In the genomic region with DNA sequence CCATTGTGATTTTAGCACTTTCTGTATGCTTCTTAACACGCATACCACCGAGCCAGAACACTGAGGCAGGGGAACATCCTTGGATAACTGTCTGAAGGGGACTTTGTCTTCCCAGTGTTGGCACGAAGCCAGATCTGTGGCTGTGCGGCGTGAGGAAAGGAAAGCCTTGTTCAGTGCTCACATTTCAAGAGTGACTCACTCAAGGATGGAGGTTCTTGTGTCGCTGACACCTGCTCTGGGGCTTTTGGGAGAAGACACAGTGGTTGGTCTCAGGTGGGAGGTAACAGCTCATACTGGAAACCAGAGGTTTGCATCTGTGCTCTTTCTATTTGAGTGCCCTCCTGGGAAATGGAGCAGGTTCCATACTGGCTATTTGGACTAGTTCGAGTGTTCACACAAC, we compare ENCODE assay signal across 10 mouse cellular contexts. TPM values are rescaled to one million over a fixed set of nuclear protein-coding genes. Genes with fewer than 3 reads are reported as not detected.
DNase-seq lines count a peak whose midpoint lies in the region; ATAC-seq lines count a peak whose summit lies in the region.
"Had no signal": no experiment of that assay in that cellular context is flagged by ENCODE, and none has a peak within 500 bp of the region (broad histone marks: within the 10 kb centered on the region; RNA-seq: fewer than 3 reads in every experiment).

No protein-coding gene starts in this region.

- 0 out of 2 replicates have a peak, but pooled peaks cover 5% of the 10 kb centered on the region for H3K4me1 ChIP-seq in hindbrain, embryonic 14.5 days (replicated peaks; ENCODE audit: control insufficient read depth, insufficient read depth, low read length)
- 0 out of 2 replicates have a peak, but pooled peaks cover 4% of the 10 kb centered on the region for H3K4me1 ChIP-seq in hindbrain, embryonic 12.5 days
- H3K4me1 ChIP-seq in neural tube, embryonic 11.5 days (ENCODE audit: control insufficient read depth, insufficient read depth, low read length): no peaks in the 10 kb centered on the region
- H3K4me1 ChIP-seq: heart, embryonic 10.5 days had no signal

- H3K36me3 ChIP-seq in hindbrain, embryonic 14.5 days (replicated peaks; ENCODE audit: control insufficient read depth, insufficient read depth): no peaks in the 10 kb centered on the region
- H3K36me3 ChIP-seq in hindbrain, embryonic 12.5 days: no peaks in the 10 kb centered on the region
- no peaks in the 10 kb centered on the region for H3K36me3 ChIP-seq in neural tube, embryonic 11.5 days (ENCODE audit: control insufficient read depth, insufficient read depth, low read length)
- H3K36me3 ChIP-seq: embryonic facial prominence, embryonic 12.5 days; heart, embryonic 10.5 days had no signal

- ATAC-seq in hindbrain, embryonic 14.5 days (ENCODE audit: low FRiP score): no peak
- ATAC-seq in hindbrain, embryonic 12.5 days (ENCODE audit: low FRiP score): no peak
- no peak for ATAC-seq in neural tube, embryonic 11.5 days (ENCODE audit: insufficient read depth, low FRiP score, low TSS enrichment)

- H3K27me3 ChIP-seq in hindbrain, embryonic 14.5 days (ENCODE audit: control insufficient read depth, insufficient read depth, low read length): no peaks in the 10 kb centered on the region
- no peaks in the 10 kb centered on the region for H3K27me3 ChIP-seq in hindbrain, embryonic 12.5 days
- no peaks in the 10 kb centered on the region for H3K27me3 ChIP-seq in neural tube, embryonic 11.5 days (ENCODE audit: control insufficient read depth, insufficient read depth, low read length)
- H3K27me3 ChIP-seq: embryonic facial prominence, embryonic 12.5 days had no signal

- no peak overlapping the region for H3K4me3 ChIP-seq in hindbrain, embryonic 14.5 days (replicated peaks; ENCODE audit: low read length)
- H3K4me3 ChIP-seq in hindbrain, embryonic 12.5 days: no peak overlapping the region
- no peak overlapping the region for H3K4me3 ChIP-seq in neural tube, embryonic 11.5 days (ENCODE audit: low read depth, low read length)
- H3K4me3 ChIP-seq: embryonic facial prominence, embryonic 12.5 days; heart, embryonic 10.5 days had no signal

- peak; percentile 11 for DNase-seq in adrenal gland, postnatal 25 days
- DNase-seq in adrenal gland, adult 18-20 months (ENCODE audit: low spot score in 2 of 2): no peak
- DNase-seq in hindbrain, embryonic 14.5 days (ENCODE audit: low spot score): peak; percentile 38
- peak; percentile 15 for DNase-seq in neural tube, embryonic 11.5 days (ENCODE audit: low spot score)
- no peak for DNase-seq in neural tube, embryonic 10.5 days (ENCODE audit: extremely low spot score, low spot score)
- peak; percentile 57 for DNase-seq in kidney, postnatal 10 days
- no peak for DNase-seq in cerebellum, adult 8-10 months

- 56% methylated on average over 7 of the region's 7 CpGs for WGBS in hindbrain, embryonic 14.5 days
- WGBS in hindbrain, embryonic 12.5 days: 65% methylated on average over 7 of the region's 7 CpGs
- 78% methylated on average over 7 of the region's 7 CpGs for WGBS in neural tube, embryonic 11.5 days

- no peak overlapping the region for H3K4me2 ChIP-seq in hindbrain, embryonic 14.5 days (replicated peaks)
- H3K4me2 ChIP-seq in hindbrain, embryonic 12.5 days (replicated peaks): no peak overlapping the region
- H3K4me2 ChIP-seq in neural tube, embryonic 11.5 days (ENCODE audit: low read depth): no peak overlapping the region
- H3K4me2 ChIP-seq: embryonic facial prominence, embryonic 12.5 days had no signal

- H3K27ac ChIP-seq in hindbrain, embryonic 14.5 days: no peak overlapping the region
- H3K27ac ChIP-seq in hindbrain, embryonic 12.5 days: no peak overlapping the region
- no peak overlapping the region for H3K27ac ChIP-seq in neural tube, embryonic 11.5 days (ENCODE audit: low read depth, low read length)
- H3K27ac ChIP-seq: embryonic facial prominence, embryonic 12.5 days; heart, embryonic 10.5 days had no signal

- H3K9ac ChIP-seq in hindbrain, embryonic 14.5 days: no peak overlapping the region
- H3K9ac ChIP-seq in hindbrain, embryonic 12.5 days: no peak overlapping the region
- H3K9ac ChIP-seq in neural tube, embryonic 11.5 days (ENCODE audit: low read length): no peak overlapping the region
- H3K9ac ChIP-seq: embryonic facial prominence, embryonic 12.5 days had no signal

- no peaks in the 10 kb centered on the region for H3K9me3 ChIP-seq in hindbrain, embryonic 14.5 days (ENCODE audit: control insufficient read depth, low read length)
- no peaks in the 10 kb centered on the region for H3K9me3 ChIP-seq in hindbrain, embryonic 12.5 days (replicated peaks)
- no peaks in the 10 kb centered on the region for H3K9me3 ChIP-seq in neural tube, embryonic 11.5 days (ENCODE audit: control insufficient read depth, low read length)
- H3K9me3 ChIP-seq: embryonic facial prominence, embryonic 12.5 days; heart, embryonic 10.5 days had no signal

RNA-seq across cellular contexts. Expression of gene Stat4, which starts 52.2 kb away (rescaled TPM):
- 0.12 TPM in 1 of 2 replicates, not detected in the other for total RNA-seq in adrenal gland, postnatal 25 days (2021)
- under 1 TPM; 0.27 to 0.77 TPM for total RNA-seq in adrenal gland, adult 18-20 months (2021)
- polyA plus RNA-seq in hindbrain, embryonic 14.5 days (2014; fragmentation: Nextera tagmentation; extraction: Ambion mirVana): 0.50 and 0.90 TPM in 2 replicates
- polyA plus RNA-seq in hindbrain, embryonic 12.5 days (2016; fragmentation: Nextera tagmentation; extraction: Ambion mirVana): 0.73 and 0.88 TPM in 2 replicates
- polyA plus RNA-seq in neural tube, embryonic 11.5 days (2014; fragmentation: Nextera tagmentation; extraction: Ambion mirVana): 0.43 and 1.1 TPM in 2 replicates

Comparison
In these comparisons a context has a peak if more than half of its experiments do, and no peak if none do; other contexts are left out.
1. DNase-seq: peak in adrenal gland, postnatal 25 days (single experiment), hindbrain, embryonic 14.5 days (single experiment), neural tube, embryonic 11.5 days (single experiment) and kidney, postnatal 10 days (single experiment); none in adrenal gland, adult 18-20 months (0 of 2), neural tube, embryonic 10.5 days (single experiment) and cerebellum, adult 8-10 months (single experiment).